Mouse (Mus musculus) splenic B cell, adult 2 months (primary cell): ENCODE data around the gene Atg2a.
"Not testable (repeated sequence)": the region's sequence is repeated elsewhere in the genome, so short reads cannot be mapped to it uniquely, and the experiment has no call there.

ENCODE experiments used
- DNase-seq: peaks from one replicate; pipeline ENCODE4 v3.0.0-alpha.2; 2011; ENCODE audit warnings: low read depth, low spot score
- H3K27me3 ChIP-seq: 2 replicates; pipeline ENCODE4 v1.6.1; 2012; ENCODE audit warnings: mild to moderate bottlenecking, low read length, moderate library complexity, mixed read lengths; ENCODE audit not compliant: control insufficient read depth, poor library complexity, insufficient read depth, severe bottlenecking
- H3K36me3 ChIP-seq: 2 replicates; pipeline ENCODE4 v1.6.1; 2012; ENCODE audit warnings: mild to moderate bottlenecking, low read length, moderate library complexity, mixed read lengths; ENCODE audit not compliant: control insufficient read depth, poor library complexity, insufficient read depth, severe bottlenecking

Gene Atg2a

DNA sequence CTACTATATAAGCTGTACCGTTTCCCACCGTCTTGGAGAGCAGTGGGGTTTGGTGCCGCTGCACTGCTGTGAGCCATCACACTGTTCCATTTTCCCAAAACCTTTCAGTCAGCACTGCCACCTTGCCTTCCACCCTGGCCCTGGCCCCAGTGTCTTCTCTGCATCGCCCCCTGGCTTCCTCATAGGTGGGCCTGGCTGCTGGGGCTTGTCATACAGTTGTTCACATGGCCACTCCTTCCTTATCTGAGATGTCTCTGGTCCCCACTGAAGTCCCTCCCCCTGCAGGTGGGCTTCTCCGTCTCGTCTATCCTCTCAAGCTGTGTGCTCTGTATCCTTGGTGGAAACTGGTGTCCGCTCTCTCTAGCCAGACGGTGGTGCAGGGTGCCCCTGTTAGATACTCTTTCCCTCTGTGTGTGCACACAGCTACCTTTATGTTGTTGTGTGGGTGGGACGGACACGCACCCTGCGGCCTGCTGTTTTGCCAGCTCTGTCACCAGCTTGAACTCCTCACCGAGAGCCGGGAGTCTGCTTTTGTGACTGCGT is 48.3 kb downstream of the Atg2a start:
- no peak for DNase-seq
- Histone ChIP-seq H3K27me3 (no peaks in the 10 kb centered on the region), H3K36me3 (peaks cover 3% of the 10 kb centered on the region)

GRCm38 (mm10) chr19:6290720-6291116 is 49.2 kb downstream of the Atg2a start:
- H3K27me3 ChIP-seq, DNase-seq: not testable (repeated sequence)
- peaks cover 11% of the 10 kb centered on the region for H3K36me3 ChIP-seq

DNA sequence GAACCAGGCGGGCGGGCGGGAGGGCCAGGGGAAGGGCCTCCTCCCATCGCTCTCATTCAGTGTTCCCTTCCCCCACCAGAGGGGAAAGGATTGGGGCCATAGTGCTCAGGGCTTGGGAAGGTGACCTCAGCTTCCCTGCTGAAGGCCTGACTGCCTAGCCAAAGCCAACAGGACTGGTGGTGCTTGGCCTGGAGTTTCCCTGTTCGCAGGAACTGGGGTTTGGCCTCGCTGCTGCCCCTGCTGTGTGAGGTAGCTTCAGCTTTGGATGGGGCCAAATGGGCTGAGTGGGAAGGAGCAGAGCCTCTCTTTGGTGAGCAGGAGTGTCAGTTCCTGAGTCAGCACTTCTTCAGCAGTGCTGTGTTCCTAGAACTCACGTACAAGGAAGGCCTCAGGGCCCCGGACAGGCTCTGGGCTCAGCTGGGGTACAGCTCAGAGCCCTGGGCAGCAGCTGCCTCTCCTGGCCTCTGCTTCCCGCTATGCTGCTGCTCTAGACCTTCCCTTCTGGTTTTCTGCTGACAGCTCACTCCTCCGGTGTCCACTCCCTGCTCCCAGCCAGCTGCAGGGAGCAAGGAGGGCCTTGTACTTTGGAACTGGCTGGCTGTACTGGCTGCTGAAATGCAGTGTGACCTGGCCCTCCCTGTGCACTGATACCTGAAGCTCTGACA is 49.8 kb downstream of the Atg2a start:
- no peak for DNase-seq
- H3K36me3 ChIP-seq = peaks cover 9% of the 10 kb centered on the region

GRCm38 (mm10) chr19:6292262-6292661 is 50.8 kb downstream of the Atg2a start:
- no peak for DNase-seq
- H3K36me3 ChIP-seq = peaks cover 9% of the 10 kb centered on the region
- no peaks in the 10 kb centered on the region for H3K27me3 ChIP-seq

More for the DNA sequence above, 49.8 kb downstream of the Atg2a start:
- H3K27me3 ChIP-seq = no peaks in the 10 kb centered on the region

- no peak for DNase-seq
- no peaks in the 10 kb centered on the region for H3K27me3 ChIP-seq
- H3K36me3 ChIP-seq = peaks cover 15% of the 10 kb centered on the region
Measured at GRCm38 (mm10) chr19:6294301-6294700, 52.8 kb downstream of the Atg2a start.

GRCm38 (mm10) chr19:6296551-6297210 is 55.2 kb downstream of the Atg2a start:
- H3K27me3 ChIP-seq = no peaks in the 10 kb centered on the region
- peaks cover 15% of the 10 kb centered on the region for H3K36me3 ChIP-seq
- DNase-seq = no peak

GRCm38 (mm10) chr19:6297641-6298040 is 56.2 kb downstream of the Atg2a start:
- Histone ChIP-seq H3K27me3 (no peaks in the 10 kb centered on the region), H3K36me3 (peaks cover 15% of the 10 kb centered on the region)
- DNase-seq = peak; percentile 42

GRCm38 (mm10) chr19:6299003-6299402 is 57.5 kb downstream of the Atg2a start:
- H3K27me3 ChIP-seq = no peaks in the 10 kb centered on the region

DNA sequence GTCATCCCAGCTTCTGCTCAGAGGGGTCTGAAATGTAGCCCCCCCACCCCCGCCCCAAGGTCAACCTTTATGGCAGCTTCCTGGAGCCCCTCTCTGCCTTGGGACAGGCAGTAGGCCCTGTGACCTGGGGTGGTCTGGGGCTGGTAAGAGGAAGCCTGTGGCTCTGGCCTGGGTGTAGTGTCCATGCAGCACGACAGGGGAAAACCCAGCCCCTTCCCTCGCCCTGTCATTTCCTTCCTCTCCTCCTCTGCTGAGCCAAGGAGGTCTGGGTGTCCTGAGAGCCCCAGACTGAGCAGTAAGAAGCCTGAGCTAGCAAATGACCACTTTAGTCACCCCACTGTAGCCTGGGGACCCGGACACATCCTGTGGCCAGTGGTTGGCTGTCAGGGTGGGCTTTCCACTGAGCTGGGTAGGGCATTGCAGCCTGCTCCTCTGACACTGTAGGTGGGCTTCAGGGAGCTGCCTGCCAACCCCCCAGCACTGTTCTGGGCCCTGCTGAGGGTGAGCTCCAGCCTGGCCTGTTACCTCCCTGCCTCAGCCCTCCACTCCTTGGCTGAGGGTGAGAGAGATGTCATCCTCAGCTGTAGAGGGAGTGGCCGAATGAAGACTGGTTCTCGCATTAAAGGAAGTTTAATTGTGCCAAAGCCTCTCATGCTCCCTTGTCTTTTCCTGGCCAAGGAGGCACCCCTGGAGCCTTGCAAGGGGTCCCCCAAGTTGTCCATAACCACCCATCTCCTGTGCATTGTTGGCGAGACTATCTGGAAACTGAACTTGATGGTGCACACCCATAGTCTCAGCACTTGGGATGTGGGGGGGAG is 58.2 kb downstream of the Atg2a start:
- H3K36me3 ChIP-seq = peaks cover 15% of the 10 kb centered on the region
- DNase-seq = peak; percentile 42
- H3K27me3 ChIP-seq = no peaks in the 10 kb centered on the region

More at GRCm38 (mm10) chr19:6299003-6299402, 57.5 kb downstream of the Atg2a start:
- no peak for DNase-seq
- H3K36me3 ChIP-seq = peaks cover 15% of the 10 kb centered on the region

GRCm38 (mm10) chr19:6300402-6300841 is 59.0 kb downstream of the Atg2a start:
- Histone ChIP-seq H3K36me3 (peaks cover 8% of the 10 kb centered on the region), H3K27me3 (no peaks in the 10 kb centered on the region)
- no peak for DNase-seq

GRCm38 (mm10) chr19:6302114-6302513 is 60.6 kb downstream of the Atg2a start:
- Histone ChIP-seq H3K27me3 (no peaks in the 10 kb centered on the region), H3K36me3 (peaks cover 6% of the 10 kb centered on the region)
- no peak for DNase-seq

DNA sequence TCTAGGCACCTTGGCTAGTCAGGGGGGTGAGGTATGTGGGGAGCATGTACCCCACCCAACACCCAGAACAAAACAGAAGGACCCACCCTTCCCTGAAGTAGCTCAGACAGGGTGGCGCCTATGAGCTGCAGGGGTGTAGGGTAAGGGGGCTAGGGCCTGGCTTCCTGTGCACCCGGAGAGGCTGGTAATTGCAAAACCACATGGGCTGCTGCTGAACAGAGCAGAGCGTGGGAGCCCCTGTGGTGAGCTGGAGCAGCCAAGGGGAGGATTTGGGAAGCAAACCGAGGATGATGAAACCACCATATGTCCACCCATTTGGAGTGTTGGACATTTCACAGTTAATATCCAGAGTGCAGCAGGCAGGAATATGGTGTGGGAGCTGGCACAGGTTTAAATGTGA is 61.1 kb downstream of the Atg2a start:
- no peaks in the 10 kb centered on the region for H3K27me3 ChIP-seq
- H3K36me3 ChIP-seq = peaks cover 6% of the 10 kb centered on the region
- DNase-seq = no peak

DNA sequence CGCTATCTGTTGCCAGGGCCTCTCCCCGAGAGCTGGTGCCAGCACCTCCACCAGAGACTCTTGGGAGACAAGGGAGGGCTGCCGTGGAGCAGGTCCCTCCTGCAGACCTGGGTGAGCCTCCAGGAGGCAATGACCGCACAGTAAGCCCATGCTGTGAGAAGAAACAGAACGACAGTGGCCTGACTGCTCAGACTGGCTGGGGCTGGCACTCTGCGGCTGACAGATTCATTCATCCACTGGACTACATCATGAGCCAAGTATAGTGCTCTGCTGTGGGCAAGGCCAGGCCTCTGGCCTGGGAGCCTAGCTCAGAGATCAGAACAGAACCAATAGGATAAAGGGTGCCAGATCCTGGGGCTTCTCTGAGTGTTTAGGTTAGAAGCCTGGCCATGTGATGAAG is 62.4 kb downstream of the Atg2a start:
- H3K36me3 ChIP-seq = peaks cover under 1% of the 10 kb centered on the region
- no peak for DNase-seq

GRCm38 (mm10) chr19:6304787-6305516 is 63.5 kb downstream of the Atg2a start:
- Histone ChIP-seq H3K36me3 (no peaks in the 10 kb centered on the region; the same call in 1 of the 2 replicates), H3K27me3 (no peaks in the 10 kb centered on the region)
- DNase-seq = peak; percentile 94

More for the DNA sequence above, 62.4 kb downstream of the Atg2a start:
- H3K27me3 ChIP-seq = no peaks in the 10 kb centered on the region
